Mouse (Mus musculus): Measurements from ENCODE around the gene Ntm. TPM values are rescaled to one million over a fixed set of nuclear protein-coding genes. Genes with fewer than 3 reads are reported as not detected.

Ntm gene
- polyA plus RNA-seq, 1 experiment: 1.3 TPM

GRCm38 (mm10) chr9:29514588-29515356 is 448.2 kb downstream of the Ntm start:
- Histone ChIP-seq H3K27ac (ENCODE audit: control insufficient read depth, insufficient read depth, low read depth, low read length, poor library complexity) (no peak overlapping the region), H3K4me1 (ENCODE audit: control insufficient read depth, insufficient read depth, low read length) (no peaks in the 10 kb centered on the region), H3K4me3 (replicated peaks; ENCODE audit: control insufficient read depth, low read depth, low read length) (no peak overlapping the region)
- whole genome bisulfite sequencing: 77% methylated on average over 17 of the region's 17 CpGs
- TF ChIP-seq POLR2A (IDR thresholded peaks at IDR 0.05; ENCODE audit: borderline replicate concordance, control insufficient read depth, low read depth, low read length) (no peak), CTCF (IDR thresholded peaks at IDR 0.05; ENCODE audit: control insufficient read depth, insufficient read depth, low read length) (no peak)

- H3K27ac ChIP-seq (ENCODE audit: control insufficient read depth, insufficient read depth, low read depth, low read length, poor library complexity): no peak overlapping the region
- H3K4me3 ChIP-seq (replicated peaks; ENCODE audit: control insufficient read depth, low read depth, low read length): no peak overlapping the region
- no peaks in the 10 kb centered on the region for H3K4me1 ChIP-seq (ENCODE audit: control insufficient read depth, insufficient read depth, low read length)
- TF ChIP-seq CTCF (IDR thresholded peaks at IDR 0.05; ENCODE audit: control insufficient read depth, insufficient read depth, low read length) (no peak), POLR2A (IDR thresholded peaks at IDR 0.05; ENCODE audit: borderline replicate concordance, control insufficient read depth, low read depth, low read length) (no peak)
- WGBS: 27% methylated on average over 2 of the region's 2 CpGs
Observed at GRCm38 (mm10) chr9:29496002-29496401, 466.9 kb downstream of the Ntm start.

GRCm38 (mm10) chr9:29482272-29482671 is 480.7 kb downstream of the Ntm start:
- Histone ChIP-seq H3K4me3 (replicated peaks; ENCODE audit: control insufficient read depth, low read depth, low read length) (no peak overlapping the region), H3K4me1 (ENCODE audit: control insufficient read depth, insufficient read depth, low read length) (no peaks in the 10 kb centered on the region; the same call in 1 of the 2 replicates), H3K27ac (ENCODE audit: control insufficient read depth, insufficient read depth, low read depth, low read length, poor library complexity) (no peak overlapping the region)
- no peak for TF ChIP-seq POLR2A (IDR thresholded peaks at IDR 0.05; ENCODE audit: borderline replicate concordance, control insufficient read depth, low read depth, low read length)
- no peak for TF ChIP-seq CTCF (IDR thresholded peaks at IDR 0.05; ENCODE audit: control insufficient read depth, insufficient read depth, low read length)
- 81% methylated on average over 2 of the region's 2 CpGs for WGBS

- TF ChIP-seq CTCF (IDR thresholded peaks at IDR 0.05; ENCODE audit: control insufficient read depth, insufficient read depth, low read length): no peak
- TF ChIP-seq POLR2A (IDR thresholded peaks at IDR 0.05; ENCODE audit: borderline replicate concordance, control insufficient read depth, low read depth, low read length): no peak
- no peak overlapping the region for H3K27ac ChIP-seq (ENCODE audit: control insufficient read depth, insufficient read depth, low read depth, low read length, poor library complexity)
- 80% methylated on average over 10 of the region's 10 CpGs for WGBS
- no peaks in the 10 kb centered on the region for H3K4me1 ChIP-seq (ENCODE audit: control insufficient read depth, insufficient read depth, low read length)
- H3K4me3 ChIP-seq (replicated peaks; ENCODE audit: control insufficient read depth, low read depth, low read length): no peak overlapping the region
Observed at GRCm38 (mm10) chr9:29479051-29479450, 483.9 kb downstream of the Ntm start.

GRCm38 (mm10) chr9:29477219-29477618 is 485.7 kb downstream of the Ntm start:
- Histone ChIP-seq H3K27ac (ENCODE audit: control insufficient read depth, insufficient read depth, low read depth, low read length, poor library complexity) (no peak overlapping the region), H3K4me3 (replicated peaks; ENCODE audit: control insufficient read depth, low read depth, low read length) (no peak overlapping the region), H3K4me1 (ENCODE audit: control insufficient read depth, insufficient read depth, low read length) (no peaks in the 10 kb centered on the region)
- TF ChIP-seq CTCF (IDR thresholded peaks at IDR 0.05; ENCODE audit: control insufficient read depth, insufficient read depth, low read length) (no peak), POLR2A (IDR thresholded peaks at IDR 0.05; ENCODE audit: borderline replicate concordance, control insufficient read depth, low read depth, low read length) (no peak)
- 42% methylated on average over 6 of the region's 6 CpGs for WGBS

GRCm38 (mm10) chr9:29473418-29473817 is 489.5 kb downstream of the Ntm start:
- no peaks in the 10 kb centered on the region for H3K4me1 ChIP-seq (ENCODE audit: control insufficient read depth, insufficient read depth, low read length)
- no peak overlapping the region for H3K4me3 ChIP-seq (replicated peaks; ENCODE audit: control insufficient read depth, low read depth, low read length)
- no peak overlapping the region for H3K27ac ChIP-seq (ENCODE audit: control insufficient read depth, insufficient read depth, low read depth, low read length, poor library complexity)
- no peak for TF ChIP-seq CTCF (IDR thresholded peaks at IDR 0.05; ENCODE audit: control insufficient read depth, insufficient read depth, low read length)
- no peak for TF ChIP-seq POLR2A (IDR thresholded peaks at IDR 0.05; ENCODE audit: borderline replicate concordance, control insufficient read depth, low read depth, low read length)

GRCm38 (mm10) chr9:29472226-29472625 is 490.7 kb downstream of the Ntm start:
- no peak overlapping the region for H3K4me3 ChIP-seq (replicated peaks; ENCODE audit: control insufficient read depth, low read depth, low read length)
- WGBS: 49% methylated on average over 4 of the region's 4 CpGs
- no peak for TF ChIP-seq CTCF (IDR thresholded peaks at IDR 0.05; ENCODE audit: control insufficient read depth, insufficient read depth, low read length)
- no peak for TF ChIP-seq POLR2A (IDR thresholded peaks at IDR 0.05; ENCODE audit: borderline replicate concordance, control insufficient read depth, low read depth, low read length)

GRCm38 (mm10) chr9:29464756-29465155 is 498.2 kb downstream of the Ntm start:
- TF ChIP-seq CTCF (IDR thresholded peaks at IDR 0.05; ENCODE audit: control insufficient read depth, insufficient read depth, low read length) (no peak), POLR2A (IDR thresholded peaks at IDR 0.05; ENCODE audit: borderline replicate concordance, control insufficient read depth, low read depth, low read length) (no peak)
- H3K4me3 ChIP-seq (replicated peaks; ENCODE audit: control insufficient read depth, low read depth, low read length): no peak overlapping the region
- no peak overlapping the region for H3K27ac ChIP-seq (ENCODE audit: control insufficient read depth, insufficient read depth, low read depth, low read length, poor library complexity)
- WGBS: 60% methylated on average over 4 of the region's 4 CpGs
- no peaks in the 10 kb centered on the region for H3K4me1 ChIP-seq (ENCODE audit: control insufficient read depth, insufficient read depth, low read length)

More at GRCm38 (mm10) chr9:29472226-29472625, 490.7 kb downstream of the Ntm start:
- Histone ChIP-seq H3K4me1 (ENCODE audit: control insufficient read depth, insufficient read depth, low read length) (no peaks in the 10 kb centered on the region), H3K27ac (ENCODE audit: control insufficient read depth, insufficient read depth, low read depth, low read length, poor library complexity) (no peak overlapping the region)

Measured in bone marrow, adult 2 months (tissue).